Mouse (Mus musculus) intestine, embryonic 14.5 days (tissue): ENCODE measurements around the gene Tspan1. TPM values are rescaled to one million over a fixed set of nuclear protein-coding genes. Genes with fewer than 3 reads are reported as not detected.

Experiments used
- ATAC-seq: fragments of 200-750 bp; cut with Nextera tagmentation; replicated peaks from 2 replicates; pipeline ENCODE4 v1.8.0; 2017; ENCODE audit warnings: low read depth, moderate number of reproducible peaks, moderate TSS enrichment, moderate library complexity; ENCODE audit not compliant: low FRiP score, low TSS enrichment
- DNase-seq: peaks from one replicate; pipeline ENCODE4 v3.0.0-alpha.2; 2018; ENCODE audit warnings: low spot score
- H3K27ac ChIP-seq: fragments of 300-500 bp; sonication (generic); 2 replicates; pipeline ENCODE4 v1.5.1; 2014; ENCODE audit warnings: low read depth, mild to moderate bottlenecking, control low read depth
- H3K27me3 ChIP-seq: fragments of 300-500 bp; sonication (generic); replicated peaks from 2 replicates; pipeline ENCODE4 v1.6.1; 2014; ENCODE audit warnings: low read length, control low read depth; ENCODE audit not compliant: control insufficient read depth, insufficient read depth
- H3K36me3 ChIP-seq: fragments of 300-500 bp; sonication (generic); 2 replicates; pipeline ENCODE4 v1.6.1; 2014; ENCODE audit warnings: low read length, control low read depth; ENCODE audit not compliant: control insufficient read depth, insufficient read depth
- H3K4me1 ChIP-seq: fragments of 300-500 bp; sonication (generic); replicated peaks from 2 replicates; pipeline ENCODE4 v1.6.1; 2014; ENCODE audit warnings: low read length, control low read depth, mixed read lengths; ENCODE audit not compliant: control insufficient read depth, insufficient read depth
- H3K4me2 ChIP-seq: fragments of 300-500 bp; sonication (generic); 2 replicates; pipeline ENCODE4 v1.6.1; 2014; ENCODE audit warnings: low read length
- H3K4me3 ChIP-seq: fragments of 300-500 bp; sonication (generic); 2 replicates; pipeline ENCODE4 v1.5.1; 2014; ENCODE audit warnings: low read depth, low read length, control low read depth, mixed read lengths
- H3K9ac ChIP-seq: fragments of 300-500 bp; sonication (generic); 2 replicates; pipeline ENCODE4 v1.6.1; 2014; ENCODE audit warnings: mild to moderate bottlenecking, low read length
- H3K9me3 ChIP-seq: fragments of 300-500 bp; sonication (generic); 2 replicates; pipeline ENCODE4 v1.6.1; 2016; ENCODE audit warnings: low read length, control low read depth; ENCODE audit not compliant: control insufficient read depth
- WGBS: fragments of 180-500 bp; shearing (Covaris S2); extraction: QIAGEN DNeasy Blood & Tissue Kit; methylation state at CpG from one replicate; pipeline ENCODE4 v1.1.7; 2014; 5-methylcytosine and 5-hydroxymethylcytosine counted together
- polyA plus RNA-seq: library from polyadenylated mRNA; unstranded; fragments of >200 nt; fragmentation: Nextera tagmentation; extraction: Ambion mirVana; gene quantifications from 2 replicates; pipeline ENCODE4 v1.2.1, GENCODE M21; 2014

Tspan1 gene
- polyA plus RNA-seq, 1 experiment from 2014 or later, result 26.5 TPM

- DNase-seq, result no peak
- Histone ChIP-seq H3K27ac (no peak overlapping the region), H3K27me3 (no peaks in the 10 kb centered on the region), H3K4me1 (peaks cover 3% of the 10 kb centered on the region), H3K4me2 (no peak overlapping the region), H3K4me3 (no peak overlapping the region), H3K9ac (no peak overlapping the region), H3K36me3 (no peaks in the 10 kb centered on the region), H3K9me3 (no peaks in the 10 kb centered on the region)
- no peak for ATAC-seq
- WGBS, result 82% methylated on average over 6 of the region's 6 CpGs
These were observed 39.4 kb downstream of the Tspan1 start for GRCm38 (mm10) chr4:116127956-116128355.

DNA sequence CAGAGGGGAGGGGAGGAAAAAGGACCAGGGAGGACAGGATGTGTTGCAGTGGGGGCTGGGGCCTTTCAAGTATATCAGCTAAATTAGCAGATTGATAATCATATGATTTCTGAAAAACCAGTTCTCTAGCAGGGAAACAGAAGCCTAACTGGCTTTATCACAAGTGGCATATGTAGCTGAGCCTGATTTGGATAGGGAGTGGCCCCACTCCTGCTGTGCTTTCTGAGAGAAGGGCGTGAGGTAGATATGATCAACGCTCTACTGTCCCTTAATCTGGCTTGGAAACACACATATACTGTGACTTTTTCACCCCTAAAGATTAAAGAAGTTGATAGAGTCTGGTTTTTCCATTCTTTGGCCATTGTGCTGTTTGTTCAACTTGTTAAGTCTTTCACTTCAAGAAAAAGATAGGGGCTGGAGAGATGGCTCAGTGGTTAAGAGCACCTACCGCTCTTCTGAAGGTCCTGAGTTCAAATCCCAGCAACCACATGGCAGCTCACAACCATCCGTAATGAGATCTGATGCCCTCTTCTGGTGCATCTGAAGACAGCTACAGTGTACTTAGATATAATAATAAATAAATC is 41.5 kb downstream of the Tspan1 start:
- Histone ChIP-seq H3K9ac (no peak overlapping the region), H3K4me3 (no peak overlapping the region), H3K4me2 (no peak overlapping the region), H3K27me3 (no peaks in the 10 kb centered on the region), H3K9me3 (no peaks in the 10 kb centered on the region), H3K4me1 (peaks cover 10% of the 10 kb centered on the region), H3K27ac (no peak overlapping the region), H3K36me3 (no peaks in the 10 kb centered on the region)
- ATAC-seq, result no peak
- 84% methylated on average over 4 of the region's 4 CpGs for WGBS
- no peak for DNase-seq

- 6% methylated on average over 24 of the region's 24 CpGs for WGBS
- ATAC-seq, result peak; percentile 96
These were observed 43.5 kb downstream of the Tspan1 start, which contains the start of the genes Rad54l and Pomgnt1 for GRCm38 (mm10) chr4:116123602-116124519. Rad54l (minus strand) TSS chr4:116123690. Pomgnt1 (plus strand) TSS chr4:116123840.

GRCm38 (mm10) chr4:116122762-116123161 is 44.6 kb downstream of the Tspan1 start:
- peaks cover 10% of the 10 kb centered on the region for H3K4me1 ChIP-seq
- ATAC-seq (no peak), DNase-seq (no peak)
- WGBS, result 3% methylated on average over 1 of the region's 1 CpGs
- H3K9ac ChIP-seq, result peak overlapping the region; percentile 46
- H3K4me2 ChIP-seq, result peak overlapping the region; percentile 59
- H3K27me3 ChIP-seq, result no peaks in the 10 kb centered on the region
- H3K4me3 ChIP-seq, result peak overlapping the region; percentile 53
- H3K36me3 ChIP-seq, result 0 out of 2 replicates have a peak, but pooled peaks cover 9% of the 10 kb centered on the region
- H3K27ac ChIP-seq, result no peak overlapping the region
- no peaks in the 10 kb centered on the region for H3K9me3 ChIP-seq

More at GRCm38 (mm10) chr4:116123602-116124519, 43.5 kb downstream of the Tspan1 start, which contains the start of the genes Rad54l and Pomgnt1:
- Histone ChIP-seq H3K27me3 (no peaks in the 10 kb centered on the region), H3K27ac (peak within 1 kb of the TSS; percentile 19; the same call in 1 of the 2 replicates), H3K36me3 (0 out of 2 replicates have a peak, but pooled peaks cover 6% of the 10 kb centered on the region), H3K9ac (peak within 1 kb of the TSS; percentile 50), H3K4me1 (peaks cover 10% of the 10 kb centered on the region), H3K4me2 (peak within 1 kb of the TSS; percentile 59), H3K9me3 (no peaks in the 10 kb centered on the region), H3K4me3 (peak within 1 kb of the TSS; percentile 53)
- DNase-seq, result peak; percentile 89

Other genes starting within 250 kb of the Tspan1 start
- gene Dmbx1, start 227.7 kb downstream of the Tspan1 start, polyA plus RNA-seq, result 0.07 TPM in 1 of 2 replicates, not detected in the other
- 13.5 and 19.2 TPM in 2 replicates for gene Faah, start 149.7 kb downstream of the Tspan1 start, polyA plus RNA-seq
- gene Nsun4, start 113.7 kb downstream of the Tspan1 start, polyA plus RNA-seq, result 21.6 and 22.4 TPM in 2 replicates
- 595 and 617 TPM in 2 replicates for gene Uqcrh, start 92.5 kb downstream of the Tspan1 start, polyA plus RNA-seq
- 73.4 and 78.9 TPM in 2 replicates for gene Lrrc41, start 92.3 kb downstream of the Tspan1 start, polyA plus RNA-seq
- gene Rad54l, start 43.9 kb downstream of the Tspan1 start, polyA plus RNA-seq, result 33.0 and 36.5 TPM in 2 replicates
- 53.7 and 57.4 TPM in 2 replicates for gene Pomgnt1, start 43.8 kb downstream of the Tspan1 start, polyA plus RNA-seq
- 1.9 and 2.5 TPM in 2 replicates for gene Lurap1, start 16.3 kb downstream of the Tspan1 start, polyA plus RNA-seq
- not detected in 2 replicates for gene 1700042G07Rik, start 5.8 kb upstream of the Tspan1 start, polyA plus RNA-seq
- not detected in 2 replicates for gene Gm49337, start 5.8 kb upstream of the Tspan1 start, polyA plus RNA-seq
- 13.9 and 14.3 TPM in 2 replicates for gene Pik3r3, start 54.0 kb upstream of the Tspan1 start, polyA plus RNA-seq